Mouse (Mus musculus) B cell, adult 2 months (primary cell): ENCODE results near the gene Bmpr1b.
A peak's percentile ranks its signal among the peaks of the same experiment; 100 is the strongest.

Experiments
- DNase-seq, 2 experiments: peaks; one replicate each; pipeline ENCODE4 v3.0.0; 2022

Bmpr1b gene

GRCm38 (mm10) chr3:141897698-141898097 lies 271.5 kb downstream of the Bmpr1b start:
- DNase-seq: no peak

GRCm38 (mm10) chr3:141896870-141897554 lies 272.2 kb downstream of the Bmpr1b start:
- no peak for DNase-seq

GRCm38 (mm10) chr3:141895096-141895495 lies 274.1 kb downstream of the Bmpr1b start:
- DNase-seq: no peak

GRCm38 (mm10) chr3:141890668-141891067 lies 278.6 kb downstream of the Bmpr1b start:
- DNase-seq: no peak

- DNase-seq: no peak
Observed at GRCm38 (mm10) chr3:141887476-141888274, 281.6 kb downstream of the Bmpr1b start.

- DNase-seq: no peak
Observed at GRCm38 (mm10) chr3:141884190-141884589, 285.0 kb downstream of the Bmpr1b start.

GRCm38 (mm10) chr3:141882496-141882895 lies 286.7 kb downstream of the Bmpr1b start:
- no peak for DNase-seq

- no peak for DNase-seq
Observed at GRCm38 (mm10) chr3:141872337-141873042, 296.7 kb downstream of the Bmpr1b start.

GRCm38 (mm10) chr3:141871805-141872204 lies 297.4 kb downstream of the Bmpr1b start:
- DNase-seq: no peak

- peak in 1 of 2 experiments; percentile 1 for DNase-seq
Observed at GRCm38 (mm10) chr3:141862816-141863461, 306.3 kb downstream of the Bmpr1b start.

GRCm38 (mm10) chr3:141857123-141857522 lies 312.1 kb downstream of the Bmpr1b start:
- no peak for DNase-seq

GRCm38 (mm10) chr3:141854339-141854738 lies 314.9 kb downstream of the Bmpr1b start:
- no peak for DNase-seq

GRCm38 (mm10) chr3:141850141-141850540 lies 319.1 kb downstream of the Bmpr1b start:
- no peak for DNase-seq

GRCm38 (mm10) chr3:141849206-141849605 lies 320.0 kb downstream of the Bmpr1b start:
- no peak for DNase-seq

- peak; percentile 1 to 3 for DNase-seq
Observed at GRCm38 (mm10) chr3:141838864-141839263, 330.4 kb downstream of the Bmpr1b start.

- DNase-seq: no peak
Observed at GRCm38 (mm10) chr3:141831135-141831534, 338.1 kb downstream of the Bmpr1b start.

- no peak for DNase-seq
Observed at GRCm38 (mm10) chr3:141828301-141828700, 340.9 kb downstream of the Bmpr1b start.

GRCm38 (mm10) chr3:141819331-141819941 lies 349.8 kb downstream of the Bmpr1b start:
- no peak for DNase-seq

GRCm38 (mm10) chr3:141818615-141819312 lies 350.5 kb downstream of the Bmpr1b start:
- no peak for DNase-seq

GRCm38 (mm10) chr3:141814776-141815175 lies 354.4 kb downstream of the Bmpr1b start:
- DNase-seq: no peak

- DNase-seq: no peak
Observed at GRCm38 (mm10) chr3:141811348-141811747, 357.9 kb downstream of the Bmpr1b start.

- no peak for DNase-seq
Observed at GRCm38 (mm10) chr3:141810944-141811343, 358.3 kb downstream of the Bmpr1b start.
